Mouse (Mus musculus): ENCODE data around the gene Spata31d1d.
A peak's percentile ranks its signal among the peaks of the same experiment; 100 is the strongest.
"Not testable (repeated sequence)": the region's sequence is repeated elsewhere in the genome, so short reads cannot be mapped to it uniquely, and the experiment has no call there.

The Spata31d1d gene

DNA sequence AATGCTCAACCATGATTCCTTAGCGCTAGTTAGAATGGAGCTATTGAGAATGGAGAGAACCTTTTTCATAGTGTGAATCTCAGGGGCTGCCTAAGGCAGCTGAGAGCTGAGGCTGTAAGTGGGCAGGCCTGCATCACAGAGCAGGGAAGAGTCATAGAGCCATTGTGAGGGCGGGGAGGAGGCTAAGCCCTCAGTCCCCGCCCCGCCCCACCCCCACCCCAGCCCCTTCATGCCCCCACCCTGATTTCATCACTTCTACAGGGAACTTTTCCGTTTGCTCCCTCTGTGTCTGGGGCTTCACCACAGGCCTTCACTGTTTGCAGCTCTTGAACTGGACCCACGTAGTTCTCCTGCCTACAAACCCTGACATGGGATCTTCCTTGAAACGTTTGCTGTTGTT lies at the start of gene Spata31d1d:
Spata31d1d (minus strand) TSS at position 101 of the 400 bp plus-strand sequence.
- DNase-seq (ENCODE audit: low spot score in 2 of 2), result no peak

DNA sequence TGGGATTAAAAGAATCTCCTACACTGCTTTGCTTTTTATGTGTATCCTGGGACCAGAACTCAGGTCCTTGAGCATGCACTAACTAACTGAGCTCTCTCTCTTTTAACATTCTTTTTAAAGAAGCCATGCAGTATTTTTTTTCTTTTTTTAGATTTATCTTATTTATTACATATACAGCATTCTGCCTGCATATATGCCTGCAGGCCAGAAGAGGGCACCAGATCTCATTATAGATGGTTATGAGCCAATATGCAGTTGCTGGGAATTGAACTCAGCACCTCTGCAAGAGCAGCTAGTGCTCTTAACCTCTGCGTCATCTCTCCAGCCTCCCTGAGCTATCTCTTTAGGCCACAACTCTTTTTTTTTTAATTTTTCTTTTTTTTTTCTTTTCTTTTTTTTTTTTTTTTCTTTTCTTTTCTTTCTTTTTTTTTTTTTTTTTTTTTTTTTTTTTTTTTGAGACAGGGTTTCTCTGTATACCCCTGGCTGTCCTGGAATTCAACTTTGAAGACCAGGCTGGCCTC lies 48.3 kb upstream of the Spata31d1d start:
- DNase-seq (ENCODE audit: low spot score in 2 of 2), result not testable (repeated sequence)

DNA sequence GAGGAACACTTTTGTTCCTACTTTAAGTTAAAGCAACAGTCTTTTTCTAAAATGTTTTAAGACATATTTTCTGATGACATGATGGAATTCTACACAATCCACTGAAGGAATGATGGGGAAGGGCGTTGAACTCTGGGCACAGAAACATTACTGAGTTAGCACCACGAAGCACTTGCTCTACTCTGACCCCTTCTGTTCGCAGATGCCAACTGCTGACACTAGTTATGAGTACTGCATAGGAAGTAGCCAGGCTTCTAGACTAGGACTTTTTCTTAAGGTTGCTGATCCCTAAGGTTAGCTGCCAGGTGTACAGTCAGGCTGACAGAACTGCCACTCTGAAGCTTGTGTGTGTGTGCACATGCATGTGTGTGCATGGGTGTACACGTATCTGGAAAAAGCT lies 47.7 kb upstream of the Spata31d1d start:
- DNase-seq (ENCODE audit: low spot score in 2 of 2), result no peak

- no peak for DNase-seq (ENCODE audit: low spot score in 2 of 2)
Observed at GRCm38 (mm10) chr13:59775168-59775567, 43.6 kb upstream of the Spata31d1d start.

GRCm38 (mm10) chr13:59771257-59771656 lies 39.7 kb upstream of the Spata31d1d start:
- DNase-seq (ENCODE audit: low spot score in 2 of 2), result peak; percentile 33 to 45

GRCm38 (mm10) chr13:59770847-59771246 lies 39.3 kb upstream of the Spata31d1d start:
- no peak for DNase-seq (ENCODE audit: low spot score in 2 of 2)

DNA sequence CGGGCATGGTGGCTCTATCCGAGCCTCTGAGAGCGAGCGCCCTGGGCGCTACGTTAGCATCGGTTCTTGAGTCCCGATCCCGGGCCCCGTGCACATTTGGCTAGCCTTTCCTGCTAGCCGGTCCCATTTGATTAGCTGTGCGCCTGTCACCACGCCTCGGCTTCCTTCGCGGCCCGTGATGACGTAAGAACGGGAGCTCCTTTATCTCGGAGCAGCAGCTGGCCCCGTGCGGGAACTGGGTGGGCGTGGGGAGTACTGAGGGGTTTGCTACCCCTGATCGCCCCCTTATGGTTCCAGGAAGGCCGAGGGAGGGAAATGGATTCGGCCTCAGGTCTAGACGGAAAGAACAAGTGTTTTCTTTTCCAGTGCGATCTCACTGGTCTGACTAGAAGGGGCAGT lies 38.6 kb upstream of the Spata31d1d start:
- DNase-seq (ENCODE audit: low spot score in 2 of 2), result peak; percentile 82 to 84

- DNase-seq (ENCODE audit: low spot score in 2 of 2), result peak; percentile 99
Observed at GRCm38 (mm10) chr13:59769296-59770163, 38.0 kb upstream of the Spata31d1d start, which contains the start of gene Isca1. Gene Isca1, minus strand, starts transcription at chr13:59769810.

DNA sequence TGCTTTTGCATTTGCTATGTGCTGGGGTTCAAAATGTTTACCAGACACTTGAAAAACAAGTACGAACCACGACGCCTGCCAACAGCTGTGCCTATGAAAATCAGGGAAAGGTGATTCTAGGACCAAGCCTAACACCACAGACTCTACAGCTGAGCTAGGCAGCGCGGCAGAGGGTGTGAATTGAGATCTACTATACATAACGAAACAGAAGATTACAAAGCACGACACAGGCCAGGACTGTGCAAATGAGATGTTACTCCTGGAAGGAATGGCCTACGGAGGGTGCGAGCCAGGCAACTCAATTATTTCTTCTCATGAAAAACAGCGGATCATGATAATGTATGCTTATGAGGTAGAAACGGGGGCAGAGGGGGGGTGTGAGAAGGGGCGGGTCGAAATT lies 37.0 kb upstream of the Spata31d1d start:
- no peak for DNase-seq (ENCODE audit: low spot score in 2 of 2)

DNA sequence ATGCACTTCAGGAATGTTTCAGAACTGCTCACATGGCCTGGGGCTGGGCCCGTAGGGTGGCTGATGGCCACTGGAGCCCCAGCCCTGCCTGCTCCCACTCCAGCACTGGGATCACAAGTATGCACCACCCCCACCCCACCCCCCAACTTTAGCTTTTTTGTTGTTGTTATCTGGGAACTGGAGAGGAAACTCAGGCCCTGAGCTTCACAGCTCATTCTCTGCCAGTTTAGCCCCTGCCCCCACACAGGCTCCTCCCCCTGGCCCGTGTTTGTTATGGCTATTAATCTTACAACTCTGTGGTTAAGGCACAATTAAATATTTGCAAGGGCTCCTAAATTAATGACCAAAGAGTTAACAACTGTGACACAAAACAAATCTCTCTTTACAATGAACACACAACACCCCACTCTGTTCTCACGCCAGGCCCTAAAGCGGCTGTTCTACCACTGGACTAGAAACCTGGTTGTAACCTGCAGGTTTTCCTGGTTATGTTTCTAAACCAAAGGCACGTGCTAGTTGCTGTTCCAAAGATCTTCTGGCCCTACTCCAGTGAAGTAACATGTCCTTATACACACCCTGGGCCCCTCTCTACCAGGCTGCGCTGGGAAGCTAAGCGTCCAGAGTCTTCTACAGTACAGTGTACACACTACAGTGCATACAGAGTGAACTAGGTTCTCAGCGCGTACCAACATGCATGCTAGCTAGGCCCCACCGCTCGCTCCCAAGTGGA lies 35.4 kb upstream of the Spata31d1d start:
- DNase-seq (ENCODE audit: low spot score in 2 of 2), result no peak

- no peak for DNase-seq (ENCODE audit: low spot score in 2 of 2)
Observed at GRCm38 (mm10) chr13:59762791-59763190, 31.2 kb upstream of the Spata31d1d start.

- peak in 1 of 2 experiments; percentile 10 for DNase-seq (ENCODE audit: low spot score in 2 of 2)
Observed at GRCm38 (mm10) chr13:59756906-59757305, 25.4 kb upstream of the Spata31d1d start.

GRCm38 (mm10) chr13:59750310-59750709 lies 18.8 kb upstream of the Spata31d1d start:
- DNase-seq (ENCODE audit: low spot score in 2 of 2), result no peak

- DNase-seq (ENCODE audit: low spot score in 2 of 2), result no peak
Observed at GRCm38 (mm10) chr13:59746711-59747110, 15.2 kb upstream of the Spata31d1d start, which contains the start of gene 1700014D04Rik. Gene 1700014D04Rik, minus strand, starts transcription at chr13:59746752.

DNA sequence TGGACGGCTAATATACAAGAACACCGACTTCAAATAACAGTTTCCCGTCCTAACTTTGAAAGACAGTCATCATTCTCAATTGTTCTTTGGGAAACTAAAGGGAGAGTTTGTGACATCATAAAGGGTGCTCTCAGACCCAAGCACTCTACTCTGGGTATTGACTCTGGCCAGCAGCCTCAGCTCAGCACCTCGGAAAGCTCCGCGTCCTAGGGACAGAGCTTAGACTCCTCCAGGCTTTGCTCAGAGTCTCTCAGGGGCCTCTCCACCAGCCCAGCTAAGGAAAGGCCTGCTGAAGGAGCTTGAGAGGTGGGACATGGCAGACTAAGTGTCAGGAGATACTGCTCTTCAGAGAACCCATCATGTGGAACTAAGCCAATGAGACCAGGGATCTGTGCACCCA lies 14.6 kb upstream of the Spata31d1d start:
- no peak for DNase-seq (ENCODE audit: low spot score in 2 of 2)

GRCm38 (mm10) chr13:59745462-59745861 lies 13.9 kb upstream of the Spata31d1d start:
- no peak for DNase-seq (ENCODE audit: low spot score in 2 of 2)

- peak in 1 of 2 experiments; percentile 12 for DNase-seq (ENCODE audit: low spot score in 2 of 2)
Observed at GRCm38 (mm10) chr13:59741697-59742096, 10.1 kb upstream of the Spata31d1d start.

DNA sequence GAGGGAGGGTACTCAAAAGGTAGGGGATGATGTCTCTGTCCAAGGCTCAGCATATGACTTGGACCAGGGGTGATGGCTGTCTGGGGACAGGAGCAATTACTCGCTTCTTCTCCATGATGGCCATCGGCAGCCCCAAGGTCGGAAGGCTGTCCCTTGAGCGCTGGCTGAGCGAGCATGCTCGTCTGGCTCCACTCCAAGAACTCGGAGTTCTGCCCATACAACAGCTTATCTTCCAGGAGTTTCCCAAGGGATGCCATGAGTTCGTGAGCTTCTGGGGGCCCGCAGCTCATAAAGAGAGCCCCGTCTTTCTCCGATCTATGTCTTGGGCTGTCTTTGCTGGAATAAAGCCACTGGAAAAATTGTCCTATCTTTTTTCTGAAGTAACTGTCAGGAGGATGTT lies 9.5 kb upstream of the Spata31d1d start:
- no peak for DNase-seq (ENCODE audit: low spot score in 2 of 2)

GRCm38 (mm10) chr13:59739397-59739796 lies 7.8 kb upstream of the Spata31d1d start:
- DNase-seq (ENCODE audit: low spot score in 2 of 2), result no peak

GRCm38 (mm10) chr13:59738455-59738854 lies 6.9 kb upstream of the Spata31d1d start:
- DNase-seq (ENCODE audit: low spot score in 2 of 2), result no peak

DNA sequence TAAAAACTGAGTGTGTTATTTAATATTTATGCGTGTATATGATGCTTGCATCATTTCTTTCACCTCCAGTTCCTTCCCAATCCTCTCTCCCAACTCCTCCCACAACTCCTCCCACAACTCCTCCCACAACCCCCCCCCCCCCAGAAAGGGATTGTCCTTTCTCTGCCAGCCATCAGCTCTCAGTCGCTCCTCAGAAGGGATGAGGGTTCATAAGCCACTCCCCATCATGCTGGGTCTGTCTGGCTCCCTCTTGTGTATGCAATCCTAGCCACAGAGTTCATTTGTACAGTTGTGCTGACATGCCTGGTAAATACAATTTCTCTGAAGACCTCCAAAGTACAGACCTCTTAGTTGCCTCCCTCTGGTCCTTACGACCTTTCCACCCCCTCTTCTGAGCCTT lies 3.6 kb upstream of the Spata31d1d start:
- no peak for DNase-seq (ENCODE audit: low spot score in 2 of 2)

GRCm38 (mm10) chr13:59734347-59734746 lies 2.8 kb upstream of the Spata31d1d start:
- DNase-seq (ENCODE audit: low spot score in 2 of 2), result not testable (repeated sequence)

Data from natural killer cell, adult 2 months (primary cell).